Mouse (Mus musculus): ENCODE results near the gene Zfp40. TPM values are rescaled to one million over a fixed set of nuclear protein-coding genes. Genes with fewer than 3 reads are reported as not detected.
"Not testable (repeated sequence)": the region's sequence is repeated elsewhere in the genome, so short reads cannot be mapped to it uniquely, and the experiment has no call there.

Zfp40 gene
- total RNA-seq (2022) = 10 to 100 TPM; 19.5 to 27.8 (median 22.1) TPM

- DNase-seq (ENCODE audit: low spot score in 2 of 2) = peak; percentile 82 to 90
Measured at GRCm38 (mm10) chr17:23192453-23193379, at the start of gene Zfp40. Gene Zfp40, minus strand, starts transcription at chr17:23193252.

DNA sequence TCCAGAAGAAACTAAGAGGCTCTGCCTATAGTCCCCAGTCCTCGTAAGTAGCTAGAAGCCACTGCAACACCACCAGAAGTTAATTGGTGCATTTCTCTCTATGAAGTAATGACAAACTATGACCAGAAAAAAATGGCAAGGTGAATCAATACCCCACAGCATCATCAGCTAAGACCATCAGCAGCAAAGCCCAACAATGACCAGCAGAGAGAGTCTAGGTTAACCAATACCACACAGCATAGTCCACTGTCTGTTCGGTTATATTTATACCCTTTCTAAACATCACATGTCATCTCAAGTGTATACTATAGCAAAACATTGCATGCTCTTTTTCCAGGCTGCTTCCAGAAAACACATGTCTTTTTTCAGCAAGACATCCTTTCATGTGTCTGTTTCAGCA, 25.3 kb upstream of the Zfp40 start:
- no peak for DNase-seq (ENCODE audit: low spot score in 2 of 2)

DNA sequence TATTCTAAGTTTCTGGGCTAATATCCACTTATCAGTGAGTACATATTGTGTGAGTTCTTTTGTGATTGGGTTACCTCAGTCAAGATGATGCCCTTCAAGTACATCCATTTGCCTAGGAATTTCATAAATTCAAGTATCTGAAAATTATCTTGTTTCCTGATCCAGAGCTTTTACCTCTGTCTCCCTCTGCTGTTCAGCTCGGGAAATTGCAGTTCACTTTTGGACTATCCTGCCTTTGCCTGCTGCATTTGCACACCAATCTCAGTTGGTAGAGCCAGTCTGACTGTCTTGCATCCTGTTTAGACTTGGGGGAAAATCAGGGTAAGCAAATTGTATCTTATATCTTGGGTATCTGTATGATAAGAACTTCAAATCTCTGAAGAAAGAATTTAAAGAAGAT, 6.8 kb upstream of the Zfp40 start:
- DNase-seq (ENCODE audit: low spot score in 2 of 2) = not testable (repeated sequence)

DNA sequence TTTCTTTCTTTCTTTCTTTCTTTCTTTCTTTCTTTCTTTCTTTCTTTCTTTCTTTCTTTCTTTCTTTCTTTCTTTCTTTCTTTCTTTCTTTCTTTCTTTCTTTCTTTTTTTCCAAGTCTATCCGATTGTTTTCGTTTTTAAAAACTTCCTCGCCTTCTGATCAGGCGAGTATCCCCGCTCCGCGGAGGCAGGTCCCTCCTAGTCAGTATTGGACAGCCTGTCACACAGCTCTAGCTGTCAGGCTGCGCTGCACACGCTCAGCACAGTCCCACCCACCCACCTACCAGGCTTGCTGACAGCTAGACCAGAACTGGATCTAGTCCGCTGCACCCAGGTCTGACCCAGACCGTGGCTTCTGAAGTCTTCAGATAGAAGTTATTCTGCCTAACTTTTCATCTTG, 389 bp upstream of the Zfp40 start:
- DNase-seq (ENCODE audit: low spot score in 2 of 2) = peak; percentile 14 to 37

DNA sequence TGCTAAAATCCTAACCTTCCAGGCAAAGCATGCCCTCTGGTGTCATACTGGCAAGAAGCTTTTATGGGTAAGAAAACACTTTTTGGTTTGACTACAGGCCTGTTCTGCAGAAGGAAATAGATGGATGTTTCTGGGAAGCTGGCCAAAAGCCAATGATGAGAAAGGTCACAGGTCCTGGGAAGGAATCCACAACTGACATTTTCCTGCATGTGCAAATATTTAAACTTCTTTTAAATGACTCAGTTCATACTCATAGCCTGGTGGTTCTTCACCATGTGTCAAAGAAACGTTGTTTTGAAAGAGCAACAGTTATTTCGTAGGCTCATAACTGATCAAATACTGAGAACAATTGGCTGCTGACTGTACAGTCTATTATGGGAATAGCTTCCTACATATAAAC, 5.4 kb downstream of the Zfp40 start:
- DNase-seq (ENCODE audit: low spot score in 2 of 2) = no peak

Other genes starting within 250 kb of the Zfp40 start
- gene Vmn2r-ps130, start 132.1 kb downstream of the Zfp40 start, total RNA-seq (2022) = not detected
- under 1 TPM in 1 of 4 experiments, not detected in 3; 0.07 TPM for gene Vmn2r114, start 119.3 kb upstream of the Zfp40 start, total RNA-seq (2022)
- gene Vmn2r115, start 150.5 kb upstream of the Zfp40 start, total RNA-seq (2022) = not detected
- gene Vmn2r116, start 191.4 kb upstream of the Zfp40 start, total RNA-seq (2022) = not detected

Data from layer of hippocampus, adult 8-10 months (tissue).